Mouse (Mus musculus) right cerebral cortex, adult 18-20 months (tissue): ENCODE results near the gene Ammecr1.

ENCODE experiments used
- DNase-seq: peaks from one replicate; pipeline ENCODE4 v3.0.0; 2022; ENCODE audit warnings: mixed read lengths

The Ammecr1 gene

GRCm38 (mm10) chrX:142903854-142904253, 62.7 kb downstream of the Ammecr1 start:
- no peak for DNase-seq

- DNase-seq, result no peak
These were observed 63.9 kb downstream of the Ammecr1 start for GRCm38 (mm10) chrX:142902599-142902998.

- DNase-seq, result no peak
These were observed 64.6 kb downstream of the Ammecr1 start for GRCm38 (mm10) chrX:142901915-142902314.

GRCm38 (mm10) chrX:142898295-142898887, 68.1 kb downstream of the Ammecr1 start:
- no peak for DNase-seq

GRCm38 (mm10) chrX:142897477-142898000, 69.0 kb downstream of the Ammecr1 start:
- DNase-seq, result no peak

DNA sequence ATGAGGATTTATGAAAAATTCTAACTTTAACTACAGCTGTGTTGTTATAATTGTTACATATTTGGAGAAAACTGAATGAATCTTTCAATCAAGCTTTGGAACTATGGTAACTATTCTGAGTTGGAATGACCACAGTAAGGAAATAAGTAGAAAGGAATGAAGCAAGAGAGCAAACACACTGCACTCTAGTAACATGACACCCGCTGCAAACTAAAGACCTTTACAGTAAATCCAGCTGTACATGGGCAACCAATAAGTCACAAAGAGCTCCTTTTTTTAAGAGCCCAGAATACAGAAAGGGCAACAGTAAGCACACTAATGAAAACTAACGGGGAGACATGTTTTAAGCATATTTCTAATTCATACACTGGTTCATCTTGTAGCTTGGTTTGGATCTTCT, 71.2 kb downstream of the Ammecr1 start:
- no peak for DNase-seq

DNA sequence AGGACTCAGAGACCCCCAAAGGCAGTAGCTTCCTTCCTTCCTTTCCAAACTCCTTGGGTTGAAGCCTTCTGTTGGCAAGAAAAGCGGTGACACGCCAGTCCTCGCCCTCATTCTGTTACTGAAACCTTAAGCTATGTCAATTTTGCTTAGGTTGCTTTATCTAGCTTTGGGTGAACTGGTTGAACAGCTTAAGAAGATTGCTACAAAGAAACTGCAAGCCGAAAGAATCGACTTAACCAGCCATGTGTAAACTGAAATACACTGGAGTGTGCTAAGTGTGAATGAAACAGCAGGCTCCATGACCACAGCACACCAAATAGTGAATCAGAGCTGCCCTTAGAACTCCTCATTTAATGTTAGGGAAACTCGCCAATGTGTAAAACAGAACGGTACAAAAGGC, 80.6 kb downstream of the Ammecr1 start:
- no peak for DNase-seq

DNA sequence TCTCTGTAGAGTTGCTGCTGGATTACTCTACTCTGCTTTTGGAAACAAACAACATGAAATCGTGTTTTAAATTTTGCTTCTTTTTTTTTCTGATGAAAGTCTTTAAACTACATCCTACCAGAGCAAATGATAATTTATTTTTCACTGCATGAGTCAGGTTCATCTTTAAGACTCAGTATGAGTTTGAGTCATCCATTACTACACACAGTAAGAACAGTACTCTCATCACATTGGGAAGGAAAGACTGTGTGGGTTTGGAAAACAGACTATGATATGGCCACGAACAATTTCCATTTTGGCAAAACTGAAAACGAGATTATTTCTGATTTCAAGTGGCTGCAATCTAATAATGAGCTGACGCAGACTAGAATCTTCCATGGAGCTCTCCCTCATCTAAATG, 82.9 kb downstream of the Ammecr1 start:
- DNase-seq, result no peak

GRCm38 (mm10) chrX:142882255-142882654, 84.3 kb downstream of the Ammecr1 start:
- DNase-seq, result no peak

DNA sequence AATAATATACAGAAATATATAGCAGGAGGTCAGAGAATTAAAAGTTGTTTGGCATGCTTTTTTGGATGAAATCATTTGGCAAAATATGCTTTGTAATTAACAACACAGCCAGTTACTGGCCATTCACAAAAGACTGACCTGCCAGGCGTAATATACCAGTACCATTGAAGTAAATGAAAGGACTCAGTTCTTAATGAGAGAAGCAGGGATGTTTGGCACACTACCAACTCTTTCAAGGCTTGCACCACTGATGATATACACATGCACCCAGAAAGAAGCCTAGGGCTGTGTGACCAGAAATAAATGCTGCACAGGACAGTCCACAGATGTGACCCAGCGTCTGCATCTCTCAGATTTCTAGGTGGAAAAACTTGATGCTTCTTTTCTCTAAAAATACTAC, 96.7 kb downstream of the Ammecr1 start:
- DNase-seq, result no peak

- no peak for DNase-seq
These were observed 118.5 kb downstream of the Ammecr1 start for GRCm38 (mm10) chrX:142848032-142848431.

DNA sequence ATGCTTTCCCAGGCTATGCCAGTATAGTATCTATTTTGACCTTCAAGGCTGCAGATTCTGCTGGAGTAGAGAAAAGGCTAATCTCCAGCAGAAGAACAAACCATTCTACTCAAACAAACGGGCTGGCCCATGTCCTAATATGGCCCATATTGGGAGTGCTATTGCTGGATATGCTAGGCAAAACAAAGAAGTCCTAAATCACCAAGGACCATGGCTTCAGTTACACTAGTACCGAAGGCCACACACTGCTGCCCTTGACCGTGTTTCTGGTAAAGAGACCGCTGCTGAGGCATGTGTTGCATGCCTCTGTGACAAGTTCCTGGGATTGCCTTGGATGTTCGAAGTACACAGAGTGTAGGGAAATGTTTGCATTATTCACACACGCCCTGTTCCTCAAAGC, 120.3 kb downstream of the Ammecr1 start:
- no peak for DNase-seq

DNA sequence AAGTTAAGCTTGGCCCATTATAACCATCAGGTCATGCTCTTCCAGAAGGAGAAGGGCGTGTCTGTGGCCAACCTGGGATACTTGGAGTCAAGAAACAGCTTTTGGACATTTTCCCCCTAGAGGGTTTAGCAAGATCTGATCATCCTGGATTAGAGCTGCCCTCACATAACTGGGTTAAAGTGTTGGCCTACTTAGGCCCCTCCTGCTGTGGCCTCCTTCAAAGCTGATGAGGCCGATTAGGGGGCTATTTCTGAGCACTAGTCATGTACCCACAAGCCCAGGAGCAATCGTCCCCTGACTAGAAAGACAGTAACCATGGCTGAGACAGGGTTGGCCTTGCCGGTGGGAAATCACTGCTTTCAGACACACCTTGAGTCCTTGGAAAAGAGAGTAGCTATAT, 124.6 kb downstream of the Ammecr1 start:
- DNase-seq, result no peak

- no peak for DNase-seq
These were observed 127.1 kb downstream of the Ammecr1 start for GRCm38 (mm10) chrX:142839411-142839810.

DNA sequence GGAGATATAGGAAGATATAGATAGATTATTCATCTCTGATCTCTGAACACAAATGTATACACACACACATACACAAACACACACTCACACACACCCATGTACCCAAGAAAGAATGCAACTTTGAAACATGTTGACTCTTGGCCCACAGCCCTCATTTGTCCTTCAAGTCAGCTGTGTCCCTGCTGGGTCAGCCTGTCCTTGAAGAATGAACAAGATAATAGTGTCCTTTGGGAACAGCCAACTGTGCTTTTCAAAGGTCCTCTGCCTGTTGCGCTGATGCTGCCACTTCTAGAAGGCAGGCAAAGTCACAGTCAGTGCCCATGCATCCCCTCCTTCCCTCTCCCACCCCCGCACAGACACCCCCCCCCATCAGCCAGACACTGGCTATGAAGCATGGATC, 127.7 kb downstream of the Ammecr1 start:
- DNase-seq, result no peak

GRCm38 (mm10) chrX:142837316-142837715, 129.2 kb downstream of the Ammecr1 start:
- DNase-seq, result no peak

- no peak for DNase-seq
These were observed 130.1 kb downstream of the Ammecr1 start for GRCm38 (mm10) chrX:142836399-142836798.

GRCm38 (mm10) chrX:142834807-142835206, 131.7 kb downstream of the Ammecr1 start:
- no peak for DNase-seq

DNA sequence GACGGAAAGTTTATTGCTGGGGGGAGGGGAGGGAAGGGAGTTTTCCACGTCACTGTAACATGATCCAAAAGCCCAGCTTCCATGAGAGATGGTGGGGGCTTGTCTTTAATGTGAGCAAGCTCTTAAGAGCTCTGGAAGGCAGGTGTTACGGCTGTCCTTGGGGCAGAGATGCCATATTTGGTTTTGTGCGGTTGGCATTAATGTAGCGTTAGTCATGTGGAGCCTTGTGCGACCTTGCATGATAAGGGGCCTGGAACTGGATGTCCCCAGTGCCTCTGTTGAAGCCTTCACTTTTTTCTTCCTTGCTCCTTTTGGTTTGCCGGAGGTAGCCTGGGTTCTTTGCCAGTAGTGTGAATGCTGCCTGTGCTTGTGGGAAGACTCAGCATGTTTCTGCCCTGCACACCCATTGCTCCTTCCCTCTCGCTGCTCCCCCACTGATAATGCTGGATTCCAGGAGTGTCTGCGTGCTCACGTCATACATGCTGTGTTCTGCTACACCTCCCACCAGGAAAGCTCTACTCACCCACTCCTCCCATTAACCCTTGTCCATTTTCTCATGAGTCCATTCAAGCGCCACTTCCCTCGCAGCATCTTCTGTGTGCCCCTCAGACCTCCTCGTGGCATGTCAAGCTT, 133.2 kb downstream of the Ammecr1 start:
- DNase-seq, result no peak

GRCm38 (mm10) chrX:142832221-142832620, 134.3 kb downstream of the Ammecr1 start:
- DNase-seq, result no peak

DNA sequence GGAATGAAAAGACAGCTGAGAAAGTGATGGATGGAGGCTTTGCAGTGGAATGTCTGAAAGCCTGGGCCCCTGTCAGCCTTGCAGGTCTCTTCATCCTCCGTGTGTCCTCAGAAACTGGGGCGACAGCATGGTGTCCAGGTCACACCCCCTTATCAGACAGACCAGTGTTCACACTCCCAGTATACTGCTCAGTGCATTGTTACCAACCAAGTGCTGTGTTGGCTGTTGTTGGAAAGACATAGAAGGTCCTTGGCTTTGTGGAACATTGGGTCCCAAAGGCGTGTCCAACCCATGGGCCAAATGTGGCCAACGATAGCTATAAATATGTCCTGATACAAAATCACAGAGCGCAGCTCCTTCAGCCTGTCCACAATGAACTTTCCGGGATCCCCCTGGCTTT, 136.0 kb downstream of the Ammecr1 start:
- no peak for DNase-seq

GRCm38 (mm10) chrX:142829866-142830470, 136.6 kb downstream of the Ammecr1 start:
- no peak for DNase-seq

GRCm38 (mm10) chrX:142829267-142829666, 137.3 kb downstream of the Ammecr1 start:
- no peak for DNase-seq

- no peak for DNase-seq
These were observed 138.2 kb downstream of the Ammecr1 start for GRCm38 (mm10) chrX:142828184-142828908.
